Mouse (Mus musculus): ENCODE results near the gene Grm7. TPM values are rescaled to one million over a fixed set of nuclear protein-coding genes. Genes with fewer than 3 reads are reported as not detected.

Gene Grm7
- polyA plus RNA-seq, 1 experiment from 2014 or later, result 0.62 TPM

DNA sequence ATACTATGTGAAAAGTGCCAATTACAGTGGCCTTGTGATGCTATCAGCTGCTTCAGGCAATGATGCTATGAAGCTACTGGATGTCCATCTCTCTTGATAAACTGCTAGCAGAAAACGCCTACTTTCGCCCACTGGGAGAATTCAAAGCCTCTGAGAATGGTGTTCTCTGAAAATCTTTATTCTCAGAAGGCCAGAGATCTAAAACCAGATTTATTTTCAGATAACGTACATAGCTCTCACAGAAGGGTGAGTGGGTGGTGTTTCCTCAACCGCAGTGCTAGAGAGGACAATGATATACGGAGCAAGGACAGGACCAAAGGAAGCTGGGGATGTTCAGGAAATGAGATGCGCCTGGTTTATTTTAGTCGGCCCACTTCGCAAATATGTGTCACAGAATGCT, 763.4 kb downstream of the Grm7 start:
- H3K4me2 ChIP-seq, result no peak overlapping the region
- no peak overlapping the region for H3K4me3 ChIP-seq (ENCODE audit: low read depth, low read length)
- H3K27me3 ChIP-seq (ENCODE audit: control insufficient read depth, insufficient read depth, low read length), result no peaks in the 10 kb centered on the region
- H3K4me1 ChIP-seq (ENCODE audit: control insufficient read depth, insufficient read depth, low read length), result no peaks in the 10 kb centered on the region
- WGBS (ENCODE audit: insufficient replicate concordance), result 83% methylated on average over 8 of the region's 8 CpGs
- no peak for ATAC-seq (replicated peaks; ENCODE audit: insufficient number of reproducible peaks, low FRiP score, low TSS enrichment)
- H3K36me3 ChIP-seq (ENCODE audit: control insufficient read depth, insufficient read depth, low read length), result no peaks in the 10 kb centered on the region
- H3K9me3 ChIP-seq (replicated peaks; ENCODE audit: control insufficient read depth, low read length), result no peaks in the 10 kb centered on the region
- no peak overlapping the region for H3K9ac ChIP-seq (ENCODE audit: low read depth, low read length)
- H3K27ac ChIP-seq (ENCODE audit: low read depth, low read length), result no peak overlapping the region

DNA sequence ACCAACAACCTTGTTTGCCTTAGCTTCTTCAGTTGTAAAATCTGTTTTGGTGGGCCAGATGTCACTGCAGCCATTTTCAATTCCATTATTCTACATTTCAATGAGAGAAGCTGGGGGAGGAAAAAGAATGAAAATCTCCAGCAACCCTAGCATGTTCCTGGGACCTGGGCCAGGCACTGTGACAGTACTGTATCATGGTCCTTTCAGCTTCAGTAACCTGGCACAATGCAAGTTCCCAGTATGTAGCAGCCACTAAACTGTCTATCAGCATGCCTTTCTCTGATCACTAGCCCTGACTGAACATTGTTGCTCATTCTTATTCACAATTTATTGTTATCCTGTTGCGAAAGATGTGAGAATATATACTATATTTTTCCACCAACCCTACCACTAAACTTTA, 779.4 kb downstream of the Grm7 start:
- Histone ChIP-seq H3K9ac (ENCODE audit: low read depth, low read length) (no peak overlapping the region), H3K27ac (ENCODE audit: low read depth, low read length) (no peak overlapping the region), H3K4me3 (ENCODE audit: low read depth, low read length) (no peak overlapping the region), H3K36me3 (ENCODE audit: control insufficient read depth, insufficient read depth, low read length) (no peaks in the 10 kb centered on the region), H3K4me1 (ENCODE audit: control insufficient read depth, insufficient read depth, low read length) (no peaks in the 10 kb centered on the region), H3K4me2 (no peak overlapping the region), H3K9me3 (replicated peaks; ENCODE audit: control insufficient read depth, low read length) (no peaks in the 10 kb centered on the region), H3K27me3 (ENCODE audit: control insufficient read depth, insufficient read depth, low read length) (no peaks in the 10 kb centered on the region)
- WGBS (ENCODE audit: insufficient replicate concordance), result 82% methylated on average over 1 of the region's 1 CpGs
- ATAC-seq (replicated peaks; ENCODE audit: insufficient number of reproducible peaks, low FRiP score, low TSS enrichment), result no peak

DNA sequence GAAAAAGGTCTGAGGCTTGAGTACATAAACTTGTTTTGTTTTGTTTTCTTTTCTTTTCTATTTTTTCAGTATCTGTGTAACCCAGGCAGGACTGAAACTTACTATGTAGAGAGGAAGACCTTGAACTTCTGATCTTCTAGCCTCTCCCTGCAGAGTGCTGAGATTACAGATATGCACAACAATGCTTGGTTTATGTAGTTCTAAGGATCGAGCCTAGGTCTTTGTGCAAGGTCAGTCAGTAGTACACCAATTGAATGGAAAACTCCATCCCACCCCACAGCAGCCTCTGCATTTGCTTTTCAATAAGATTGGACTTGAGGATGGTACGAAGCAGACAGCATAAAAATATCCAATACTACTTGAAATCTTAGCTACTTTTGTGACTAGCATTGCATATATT, 800.8 kb downstream of the Grm7 start:
- no peaks in the 10 kb centered on the region for H3K9me3 ChIP-seq (replicated peaks; ENCODE audit: control insufficient read depth, low read length)
- WGBS (ENCODE audit: insufficient replicate concordance), result 66% methylated on average over 2 of the region's 2 CpGs
- no peak for ATAC-seq (replicated peaks; ENCODE audit: insufficient number of reproducible peaks, low FRiP score, low TSS enrichment)
- no peaks in the 10 kb centered on the region for H3K36me3 ChIP-seq (ENCODE audit: control insufficient read depth, insufficient read depth, low read length)
- no peaks in the 10 kb centered on the region for H3K27me3 ChIP-seq (ENCODE audit: control insufficient read depth, insufficient read depth, low read length)
- no peak overlapping the region for H3K27ac ChIP-seq (ENCODE audit: low read depth, low read length)
- H3K4me2 ChIP-seq, result no peak overlapping the region
- no peak overlapping the region for H3K9ac ChIP-seq (ENCODE audit: low read depth, low read length)
- H3K4me1 ChIP-seq (ENCODE audit: control insufficient read depth, insufficient read depth, low read length), result no peaks in the 10 kb centered on the region
- no peak overlapping the region for H3K4me3 ChIP-seq (ENCODE audit: low read depth, low read length)

DNA sequence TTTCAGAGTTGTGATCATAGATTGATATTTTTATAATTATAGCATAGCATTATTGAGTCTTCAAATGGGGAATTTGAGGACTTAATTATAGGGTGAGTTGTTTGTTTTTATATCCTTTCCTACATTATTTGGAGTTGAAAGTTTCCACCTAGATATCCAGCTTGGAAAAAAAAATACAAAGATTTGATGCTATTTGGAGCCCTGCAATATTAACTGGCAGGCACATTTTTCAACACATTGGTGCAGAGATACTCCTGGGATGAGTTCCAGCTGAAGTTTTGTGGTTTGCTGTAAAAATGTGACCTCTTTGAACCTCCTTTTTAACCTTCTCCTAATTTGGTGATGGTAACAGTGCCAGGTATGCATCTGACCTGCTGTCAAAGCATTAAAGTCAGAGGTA, 802.5 kb downstream of the Grm7 start:
- Histone ChIP-seq H3K4me2 (no peak overlapping the region), H3K9me3 (replicated peaks; ENCODE audit: control insufficient read depth, low read length) (no peaks in the 10 kb centered on the region), H3K27ac (ENCODE audit: low read depth, low read length) (no peak overlapping the region), H3K9ac (ENCODE audit: low read depth, low read length) (no peak overlapping the region), H3K4me1 (ENCODE audit: control insufficient read depth, insufficient read depth, low read length) (no peaks in the 10 kb centered on the region), H3K4me3 (ENCODE audit: low read depth, low read length) (no peak overlapping the region), H3K36me3 (ENCODE audit: control insufficient read depth, insufficient read depth, low read length) (no peaks in the 10 kb centered on the region), H3K27me3 (ENCODE audit: control insufficient read depth, insufficient read depth, low read length) (no peaks in the 10 kb centered on the region)
- ATAC-seq (replicated peaks; ENCODE audit: insufficient number of reproducible peaks, low FRiP score, low TSS enrichment), result no peak

DNA sequence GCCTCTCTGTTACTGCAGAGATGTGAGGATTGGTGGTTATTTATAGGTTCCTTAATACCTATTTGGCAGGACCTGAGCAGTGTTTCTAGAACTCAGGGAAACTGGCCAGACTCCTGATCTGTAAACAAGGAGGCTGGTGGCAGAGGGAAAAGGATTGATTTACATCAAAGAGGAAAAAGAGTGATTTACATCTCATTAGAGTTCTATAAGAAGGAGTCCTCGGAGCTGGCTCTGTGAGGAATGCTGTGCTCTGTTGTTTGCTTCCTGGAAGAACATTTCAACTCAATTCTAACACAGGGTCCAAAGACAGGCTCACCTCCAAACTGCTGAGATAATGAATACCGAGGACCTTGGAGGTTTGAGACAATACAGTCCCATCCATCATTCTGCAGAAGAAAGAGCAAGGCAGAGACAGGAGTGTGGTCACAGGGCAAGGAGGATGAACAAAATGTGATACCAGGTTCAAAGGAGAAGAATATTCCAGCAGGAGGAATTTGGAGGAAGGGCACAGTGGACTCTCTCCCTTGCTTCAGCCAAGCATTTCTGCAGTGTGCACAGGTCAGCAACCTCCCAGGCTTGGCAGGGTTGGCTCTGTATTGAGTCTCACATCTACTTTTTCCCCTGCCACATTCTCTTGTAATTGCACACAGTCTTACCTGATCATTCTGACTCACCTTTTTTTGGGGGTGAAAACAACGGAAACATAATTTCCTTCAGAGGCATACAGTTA, 803.8 kb downstream of the Grm7 start:
- no peak for ATAC-seq (replicated peaks; ENCODE audit: insufficient number of reproducible peaks, low FRiP score, low TSS enrichment)

DNA sequence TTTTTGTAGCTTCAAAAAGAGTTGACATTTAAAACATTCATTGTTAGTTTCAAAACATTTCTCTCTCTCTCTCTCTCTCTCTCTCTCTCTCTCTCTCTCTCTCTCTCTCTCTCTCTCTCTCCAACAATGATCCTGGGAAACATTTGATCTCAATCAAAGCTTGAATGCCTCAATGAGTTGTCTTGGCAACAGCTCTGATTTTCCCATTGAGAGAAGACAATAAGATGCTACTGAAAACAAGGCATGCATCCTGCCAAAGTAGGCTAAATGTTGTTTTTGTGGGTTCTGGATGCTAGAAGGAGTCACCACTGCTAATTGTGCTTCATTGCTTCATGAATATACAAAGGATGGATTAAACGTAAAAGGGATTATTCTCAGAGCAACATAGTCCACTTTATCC, 836.5 kb downstream of the Grm7 start:
- H3K4me1 ChIP-seq (ENCODE audit: control insufficient read depth, insufficient read depth, low read length), result no peaks in the 10 kb centered on the region
- H3K9ac ChIP-seq (ENCODE audit: low read depth, low read length), result no peak overlapping the region
- no peaks in the 10 kb centered on the region for H3K27me3 ChIP-seq (ENCODE audit: control insufficient read depth, insufficient read depth, low read length)
- no peak for ATAC-seq (replicated peaks; ENCODE audit: insufficient number of reproducible peaks, low FRiP score, low TSS enrichment)
- H3K4me2 ChIP-seq, result no peak overlapping the region
- H3K9me3 ChIP-seq (replicated peaks; ENCODE audit: control insufficient read depth, low read length), result no peaks in the 10 kb centered on the region
- 70% methylated on average over 1 of the region's 1 CpGs for WGBS (ENCODE audit: insufficient replicate concordance)
- H3K4me3 ChIP-seq (ENCODE audit: low read depth, low read length), result no peak overlapping the region
- H3K36me3 ChIP-seq (ENCODE audit: control insufficient read depth, insufficient read depth, low read length), result no peaks in the 10 kb centered on the region
- no peak overlapping the region for H3K27ac ChIP-seq (ENCODE audit: low read depth, low read length)

More for the DNA sequence above, 803.8 kb downstream of the Grm7 start:
- H3K27me3 ChIP-seq (ENCODE audit: control insufficient read depth, insufficient read depth, low read length), result no peaks in the 10 kb centered on the region
- H3K4me1 ChIP-seq (ENCODE audit: control insufficient read depth, insufficient read depth, low read length), result no peaks in the 10 kb centered on the region
- H3K27ac ChIP-seq (ENCODE audit: low read depth, low read length), result no peak overlapping the region
- no peak overlapping the region for H3K4me3 ChIP-seq (ENCODE audit: low read depth, low read length)
- H3K36me3 ChIP-seq (ENCODE audit: control insufficient read depth, insufficient read depth, low read length), result no peaks in the 10 kb centered on the region
- WGBS (ENCODE audit: insufficient replicate concordance), result 47% methylated on average over 3 of the region's 3 CpGs
- H3K9me3 ChIP-seq (replicated peaks; ENCODE audit: control insufficient read depth, low read length), result no peaks in the 10 kb centered on the region
- H3K4me2 ChIP-seq, result no peak overlapping the region
- no peak overlapping the region for H3K9ac ChIP-seq (ENCODE audit: low read depth, low read length)

DNA sequence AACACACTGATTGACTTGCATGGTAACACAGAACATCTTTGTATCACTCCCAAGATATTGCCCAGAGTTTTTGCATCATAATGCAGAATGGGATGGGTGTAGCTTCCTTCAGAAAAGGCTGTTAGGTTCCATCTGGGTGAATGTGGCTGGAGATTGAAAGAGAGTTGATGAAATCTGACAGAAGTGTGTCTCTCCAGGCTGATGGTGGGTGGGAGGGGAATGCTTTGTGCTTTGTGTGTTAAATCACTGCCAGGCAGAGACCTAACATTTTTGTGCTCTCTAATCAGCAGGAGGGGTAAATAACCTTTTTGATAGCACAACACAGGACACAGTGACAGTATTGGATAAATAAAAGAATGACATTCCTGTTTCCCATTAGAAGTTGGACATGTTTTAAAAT, 840.7 kb downstream of the Grm7 start:
- no peak overlapping the region for H3K27ac ChIP-seq (ENCODE audit: low read depth, low read length)

DNA sequence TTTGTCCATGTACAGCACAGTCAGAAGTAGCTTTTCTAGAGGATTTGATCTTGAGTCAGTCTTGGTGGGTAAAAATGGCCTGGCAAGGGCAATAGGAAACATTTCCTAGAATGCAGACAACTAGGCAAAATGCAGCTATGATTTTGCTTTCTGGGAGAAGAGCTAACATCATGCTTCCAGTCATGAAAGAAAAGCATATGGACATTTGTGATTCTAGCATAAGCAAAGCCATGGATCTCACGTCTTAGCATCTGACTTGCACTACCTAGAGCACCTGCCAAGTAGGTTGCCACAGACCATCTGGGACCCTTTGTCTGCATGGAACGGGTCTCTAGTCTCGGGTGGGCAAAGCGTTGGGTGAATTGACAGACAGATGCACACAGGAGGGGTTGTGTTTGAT, 842.2 kb downstream of the Grm7 start:
- H3K4me1 ChIP-seq (ENCODE audit: control insufficient read depth, insufficient read depth, low read length), result no peaks in the 10 kb centered on the region
- no peaks in the 10 kb centered on the region for H3K36me3 ChIP-seq (ENCODE audit: control insufficient read depth, insufficient read depth, low read length)
- no peak overlapping the region for H3K4me3 ChIP-seq (ENCODE audit: low read depth, low read length)
- no peaks in the 10 kb centered on the region for H3K27me3 ChIP-seq (ENCODE audit: control insufficient read depth, insufficient read depth, low read length)
- ATAC-seq (replicated peaks; ENCODE audit: insufficient number of reproducible peaks, low FRiP score, low TSS enrichment), result no peak
- H3K4me2 ChIP-seq, result no peak overlapping the region
- WGBS (ENCODE audit: insufficient replicate concordance), result 79% methylated on average over 4 of the region's 4 CpGs
- no peaks in the 10 kb centered on the region for H3K9me3 ChIP-seq (replicated peaks; ENCODE audit: control insufficient read depth, low read length)
- H3K27ac ChIP-seq (ENCODE audit: low read depth, low read length), result no peak overlapping the region
- no peak overlapping the region for H3K9ac ChIP-seq (ENCODE audit: low read depth, low read length)

More for the DNA sequence above, 840.7 kb downstream of the Grm7 start:
- no peak overlapping the region for H3K4me2 ChIP-seq
- no peak for ATAC-seq (replicated peaks; ENCODE audit: insufficient number of reproducible peaks, low FRiP score, low TSS enrichment)
- no peaks in the 10 kb centered on the region for H3K27me3 ChIP-seq (ENCODE audit: control insufficient read depth, insufficient read depth, low read length)
- H3K4me3 ChIP-seq (ENCODE audit: low read depth, low read length), result no peak overlapping the region
- no peaks in the 10 kb centered on the region for H3K36me3 ChIP-seq (ENCODE audit: control insufficient read depth, insufficient read depth, low read length)
- H3K9ac ChIP-seq (ENCODE audit: low read depth, low read length), result no peak overlapping the region
- no peaks in the 10 kb centered on the region for H3K9me3 ChIP-seq (replicated peaks; ENCODE audit: control insufficient read depth, low read length)
- no peaks in the 10 kb centered on the region for H3K4me1 ChIP-seq (ENCODE audit: control insufficient read depth, insufficient read depth, low read length)

DNA sequence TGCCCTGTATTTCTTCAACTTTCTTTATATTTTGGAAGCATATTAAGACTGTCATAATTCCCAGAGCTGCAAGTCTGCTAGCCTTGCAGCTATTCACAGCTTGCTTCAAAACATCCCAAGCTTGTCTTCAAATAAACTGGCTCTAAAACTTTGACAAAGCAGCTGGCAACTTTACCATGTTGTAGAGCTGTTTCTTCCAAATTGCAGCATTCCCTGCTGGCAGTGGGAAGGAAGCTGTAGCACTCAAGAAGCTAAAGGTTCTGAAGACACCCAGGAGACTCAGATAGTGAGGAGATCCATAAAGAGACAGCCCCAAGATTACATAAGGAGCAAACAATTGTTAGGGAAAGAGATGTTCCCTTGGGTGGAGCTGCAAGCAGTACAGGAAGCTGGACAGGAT, 846.8 kb downstream of the Grm7 start:
- H3K4me2 ChIP-seq, result no peak overlapping the region
- H3K9ac ChIP-seq (ENCODE audit: low read depth, low read length), result no peak overlapping the region
- H3K36me3 ChIP-seq (ENCODE audit: control insufficient read depth, insufficient read depth, low read length), result no peaks in the 10 kb centered on the region
- H3K27me3 ChIP-seq (ENCODE audit: control insufficient read depth, insufficient read depth, low read length), result no peaks in the 10 kb centered on the region
- H3K9me3 ChIP-seq (replicated peaks; ENCODE audit: control insufficient read depth, low read length), result no peaks in the 10 kb centered on the region
- H3K27ac ChIP-seq (ENCODE audit: low read depth, low read length), result no peak overlapping the region
- H3K4me3 ChIP-seq (ENCODE audit: low read depth, low read length), result no peak overlapping the region
- H3K4me1 ChIP-seq (ENCODE audit: control insufficient read depth, insufficient read depth, low read length), result no peaks in the 10 kb centered on the region
- ATAC-seq (replicated peaks; ENCODE audit: insufficient number of reproducible peaks, low FRiP score, low TSS enrichment), result no peak
